Mouse (Mus musculus) small intestine, adult 2 months (tissue): ENCODE data around the gene Rpl18a.

ENCODE experiments used
- CTCF ChIP-seq: fragments of 200-500 bp; IDR thresholded peaks from 2 replicates; pipeline ENCODE4 v1.5.1; 2012; ENCODE audit warnings: low read depth, mild to moderate bottlenecking, control low read depth, inconsistent platforms, low read length, moderate library complexity, mixed read lengths; ENCODE audit not compliant: insufficient replicate concordance, insufficient read length; ENCODE audit errors: extremely low read depth
- POLR2A ChIP-seq: fragments of 200-500 bp; IDR thresholded peaks from 2 replicates; pipeline ENCODE4 v1.6.1; 2012; ENCODE audit warnings: low read depth, mild to moderate bottlenecking, control low read depth, inconsistent platforms, low read length, moderate library complexity

GRCm38 (mm10) chr8:70857516-70857915 lies 39.7 kb downstream of the Rpl18a start:
- TF ChIP-seq POLR2A (no peak), CTCF (no peak)
